Mouse (Mus musculus) heart, adult 2 months (tissue): ENCODE measurements around the gene Fut2. TPM values are rescaled to one million over a fixed set of nuclear protein-coding genes. Genes with fewer than 3 reads are reported as not detected.

Experiments used
- DNase-seq, 2 experiments: peaks; one replicate each; pipeline ENCODE4 v3.0.0; 2021
- H3K27ac ChIP-seq: fragments of 200-600 bp; 2 replicates; pipeline ENCODE4 v1.8.1; 2022
- H3K27me3 ChIP-seq: fragments of 200-500 bp; 2 replicates; pipeline ENCODE4 v1.6.1; 2012; ENCODE audit warnings: mild to moderate bottlenecking, low read length, inconsistent platforms, mixed read lengths; ENCODE audit not compliant: control insufficient read depth, insufficient read depth
- H3K36me3 ChIP-seq: fragments of 200-500 bp; 2 replicates; pipeline ENCODE4 v1.6.1; 2012; ENCODE audit warnings: low read length, inconsistent platforms; ENCODE audit not compliant: control insufficient read depth, insufficient read depth
- H3K4me1 ChIP-seq: fragments of 200-500 bp; 2 replicates; pipeline ENCODE4 v1.6.1; 2011; ENCODE audit warnings: low read length; ENCODE audit not compliant: control insufficient read depth, insufficient read depth
- H3K4me3 ChIP-seq: fragments of 200-600 bp; 2 replicates; pipeline ENCODE4 v1.8.1; 2022
- H3K79me2 ChIP-seq: fragments of 200-500 bp; replicated peaks from 2 replicates; pipeline ENCODE4 v1.6.1; 2012; ENCODE audit warnings: mild to moderate bottlenecking, inconsistent platforms, low read length, moderate library complexity, mixed read lengths; ENCODE audit not compliant: control insufficient read depth, insufficient read depth
- H3K9ac ChIP-seq: fragments of 200-500 bp; 2 replicates; pipeline ENCODE4 v1.6.1; 2012; ENCODE audit warnings: low read depth, mild to moderate bottlenecking, control low read depth, inconsistent platforms, low read length, mixed read lengths
- CTCF ChIP-seq: fragments of 200-600 bp; IDR thresholded peaks from 2 replicates; pipeline ENCODE4 v1.8.1; 2022; ENCODE audit warnings: antibody characterized with exemption, mild to moderate bottlenecking, moderate library complexity
- EP300 ChIP-seq: fragments of 200-500 bp; IDR thresholded peaks from 2 replicates; pipeline ENCODE4 v1.6.1; 2011; ENCODE audit warnings: low read depth, low read length, control low read depth; ENCODE audit not compliant: insufficient read depth
- POLR2A ChIP-seq: fragments of 200-500 bp; IDR thresholded peaks from 2 replicates; pipeline ENCODE4 v1.6.1; 2011; ENCODE audit warnings: mild to moderate bottlenecking, low read depth, low read length, control low read depth; ENCODE audit not compliant: insufficient read depth
- WGBS: fragments of 180-500 bp; shearing (Covaris S2); methylation state at CpG from one replicate; pipeline ENCODE4 v1.1.7; 2018; 5-methylcytosine and 5-hydroxymethylcytosine counted together
- intact Hi-C: fragments of 180-260 bp; cut with DNase I; formaldehyde crosslinking; loops from one replicate; pipeline ENCODE4 v1.15.1; 2025
- polyA plus RNA-seq: library from polyadenylated mRNA; depleted of rRNA; stranded (reverse); fragments of >200 nt; gene quantifications from 2 replicates; pipeline ENCODE4 v1.2.3, GENCODE M21; 2012; rRNA removed
- total RNA-seq, 2 experiments: library from RNA; stranded (reverse); gene quantifications; 2 replicates each; pipeline ENCODE4 v1.2.3; 2021

The Fut2 gene
- total and polyA plus RNA-seq, 3 experiments, result 0.50 to 1.1 (median 0.60) TPM

DNA sequence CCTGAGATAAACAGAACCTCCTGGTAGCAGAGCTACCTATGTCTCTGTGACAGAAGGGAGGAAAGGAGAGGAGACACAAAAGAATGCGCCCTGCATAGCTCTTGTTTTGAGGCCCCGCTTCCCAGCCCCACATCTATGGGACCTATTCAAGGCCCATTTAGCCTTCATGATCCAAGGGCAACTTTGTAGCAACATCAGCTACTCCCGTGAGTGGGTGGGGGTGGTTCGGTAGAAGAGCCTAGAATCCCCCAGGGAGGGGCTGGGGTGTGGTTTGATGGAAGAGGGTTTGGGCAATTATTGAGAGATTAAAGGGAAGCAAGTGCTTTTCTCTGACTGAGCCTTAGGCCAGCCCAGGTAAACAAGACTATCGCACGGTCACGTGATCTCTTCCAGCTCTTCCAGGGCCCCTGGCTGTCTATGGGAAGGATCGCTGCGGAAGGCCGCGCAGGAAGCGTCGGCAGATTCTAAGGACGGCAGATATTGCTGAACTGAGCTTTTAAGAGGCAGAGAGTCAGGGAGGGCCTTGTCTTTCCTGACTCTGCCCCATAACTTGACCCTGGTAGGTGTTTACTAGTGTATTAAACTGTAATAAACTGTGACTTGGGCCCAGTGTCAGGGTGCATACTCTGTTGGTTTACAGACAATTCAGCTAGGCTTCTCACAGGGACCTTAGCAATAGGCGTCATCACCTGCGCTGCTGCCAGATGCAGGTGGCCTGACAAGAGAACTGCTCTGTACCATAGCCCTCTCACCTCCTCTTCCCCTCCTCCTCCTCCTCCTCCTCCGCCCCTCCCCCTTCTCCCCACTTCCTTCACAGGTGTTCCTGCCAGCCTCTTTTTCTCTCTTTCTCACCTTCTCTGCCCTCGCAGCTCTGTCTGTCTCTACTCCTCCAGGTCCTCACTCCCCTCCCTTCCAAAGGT lies 67.0 kb downstream of the Fut2 start:
- Histone ChIP-seq H3K4me3 (no peak overlapping the region), H3K27ac (no peak overlapping the region), H3K36me3 (no peaks in the 10 kb centered on the region), H3K79me2 (no peaks in the 10 kb centered on the region), H3K9ac (no peak overlapping the region), H3K4me1 (no peaks in the 10 kb centered on the region), H3K27me3 (no peaks in the 10 kb centered on the region)
- intact Hi-C loops, result no loop called here
- TF ChIP-seq POLR2A (no peak), EP300 (no peak), CTCF (no peak)
- WGBS, result 52% methylated on average over 18 of the region's 18 CpGs
- no peak for DNase-seq

Other genes with a start within 250 kb of the Fut2 start
Only the 30 nearest of the 35 such genes appear.
- gene Ftl1, start 206.5 kb downstream of the Fut2 start, total RNA-seq, result 100 to 1,000 TPM; 213 to 308 TPM
- 505 and 903 TPM in 2 replicates for gene Ftl1, start 206.5 kb downstream of the Fut2 start, polyA plus RNA-seq
- gene Bax, start 199.5 kb downstream of the Fut2 start, total RNA-seq, result 10 to 100 TPM; 21.9 to 25.9 TPM
- gene Bax, start 199.5 kb downstream of the Fut2 start, polyA plus RNA-seq, result 46.6 and 47.2 TPM in 2 replicates
- gene Tulp2, start 184.5 kb downstream of the Fut2 start, total RNA-seq, result not detected
- gene Tulp2, start 184.5 kb downstream of the Fut2 start, polyA plus RNA-seq, result 0.20 and 0.27 TPM in 2 replicates
- 1 to 10 TPM; 4.8 to 8.1 TPM for gene Gm45808, start 179.6 kb downstream of the Fut2 start, total RNA-seq
- gene Gm45808, start 179.6 kb downstream of the Fut2 start, polyA plus RNA-seq, result 1.6 and 2.5 TPM in 2 replicates
- gene Dhdh, start 177.6 kb downstream of the Fut2 start, total RNA-seq, result 1 to 10 TPM; 8.2 to 8.9 TPM
- 6.4 and 10.1 TPM in 2 replicates for gene Dhdh, start 177.6 kb downstream of the Fut2 start, polyA plus RNA-seq
- 100 to 1,000 TPM; 132 to 152 TPM for gene Nucb1, start 156.0 kb downstream of the Fut2 start, total RNA-seq
- gene Nucb1, start 156.0 kb downstream of the Fut2 start, polyA plus RNA-seq, result 158 and 177 TPM in 2 replicates
- gene Ppp1r15a, start 140.1 kb downstream of the Fut2 start, total RNA-seq, result 10 to 100 TPM; 27.3 to 29.6 TPM
- 20.9 and 36.0 TPM in 2 replicates for gene Ppp1r15a, start 140.1 kb downstream of the Fut2 start, polyA plus RNA-seq
- 1 to 10 TPM; 2.9 to 3.2 TPM for gene Plekha4, start 140.1 kb downstream of the Fut2 start, total RNA-seq
- gene Plekha4, start 140.1 kb downstream of the Fut2 start, polyA plus RNA-seq, result 6.7 and 7.2 TPM in 2 replicates
- gene Hsd17b14, start 111.5 kb downstream of the Fut2 start, total RNA-seq, result under 1 TPM in 1 of 2 experiments, not detected in 1; 0.76 TPM
- 0.45 and 0.47 TPM in 2 replicates for gene Hsd17b14, start 111.5 kb downstream of the Fut2 start, polyA plus RNA-seq
- 100 to 1,000 TPM; 219 to 306 TPM for gene Bcat2, start 96.2 kb downstream of the Fut2 start, total RNA-seq
- gene Bcat2, start 96.2 kb downstream of the Fut2 start, polyA plus RNA-seq, result 142 and 198 TPM in 2 replicates
- not detected for gene Fgf21, start 50.9 kb downstream of the Fut2 start, total RNA-seq
- not detected in 2 replicates for gene Fgf21, start 50.9 kb downstream of the Fut2 start, polyA plus RNA-seq
- not detected for gene Fut1, start 49.1 kb downstream of the Fut2 start, total RNA-seq
- gene Fut1, start 49.1 kb downstream of the Fut2 start, polyA plus RNA-seq, result 0.25 TPM in 1 of 2 replicates, not detected in the other
- under 1 TPM; 0.26 to 0.27 TPM for gene Izumo1, start 44.6 kb downstream of the Fut2 start, total RNA-seq
- 0.29 and 0.70 TPM in 2 replicates for gene Izumo1, start 44.6 kb downstream of the Fut2 start, polyA plus RNA-seq
- 10 to 100 TPM; 25.0 to 25.5 TPM for gene Rasip1, start 38.9 kb downstream of the Fut2 start, total RNA-seq
- 30.5 and 30.9 TPM in 2 replicates for gene Rasip1, start 38.9 kb downstream of the Fut2 start, polyA plus RNA-seq
- gene Mamstr, start 26.4 kb downstream of the Fut2 start, total RNA-seq, result 1 to 10 TPM; 3.8 to 4.0 TPM
- gene Mamstr, start 26.4 kb downstream of the Fut2 start, polyA plus RNA-seq, result 11.3 and 12.0 TPM in 2 replicates
- gene Ntn5, start 17.6 kb upstream of the Fut2 start, total RNA-seq, result under 1 TPM; 0.18 to 0.26 TPM
- gene Ntn5, start 17.6 kb upstream of the Fut2 start, polyA plus RNA-seq, result 0.47 TPM in 1 of 2 replicates, not detected in the other
- under 1 TPM; 0.16 to 0.25 TPM for gene Sec1, start 28.0 kb upstream of the Fut2 start, total RNA-seq
- gene Sec1, start 28.0 kb upstream of the Fut2 start, polyA plus RNA-seq, result 0.16 and 0.41 TPM in 2 replicates
- gene Car11, start 33.4 kb upstream of the Fut2 start, total RNA-seq, result 1 to 10 TPM; 5.2 to 6.8 TPM
- gene Car11, start 33.4 kb upstream of the Fut2 start, polyA plus RNA-seq, result 10.6 and 14.4 TPM in 2 replicates
- 100 to 1,000 TPM in 1 of 2 experiments, 1 to 10 TPM in 1; 6.4 to 134 TPM for gene Dbp, start 38.7 kb upstream of the Fut2 start, total RNA-seq
- gene Dbp, start 38.7 kb upstream of the Fut2 start, polyA plus RNA-seq, result 49.3 and 93.6 TPM in 2 replicates
- gene Rpl18, start 49.1 kb upstream of the Fut2 start, total RNA-seq, result 100 to 1,000 TPM; 496 to 617 TPM
- 580 and 697 TPM in 2 replicates for gene Rpl18, start 49.1 kb upstream of the Fut2 start, polyA plus RNA-seq
- 10 to 100 TPM; 15.9 to 18.2 TPM for gene Sphk2, start 51.6 kb upstream of the Fut2 start, total RNA-seq
- gene Sphk2, start 51.6 kb upstream of the Fut2 start, polyA plus RNA-seq, result 24.1 and 24.9 TPM in 2 replicates
- gene Fam83e, start 54.8 kb upstream of the Fut2 start, total RNA-seq, result under 1 TPM; 0.13 to 0.34 TPM
- gene Fam83e, start 54.8 kb upstream of the Fut2 start, polyA plus RNA-seq, result 0.64 and 1.1 TPM in 2 replicates
- not detected for gene Spaca4, start 59.4 kb upstream of the Fut2 start, total RNA-seq
- not detected in 2 replicates for gene Spaca4, start 59.4 kb upstream of the Fut2 start, polyA plus RNA-seq
- gene Lmtk3, start 117.3 kb upstream of the Fut2 start, total RNA-seq, result under 1 TPM in 1 of 2 experiments, not detected in 1; 0.14 TPM
- 0.18 and 0.67 TPM in 2 replicates for gene Lmtk3, start 117.3 kb upstream of the Fut2 start, polyA plus RNA-seq
- not detected for gene Sult2b1, start 118.3 kb upstream of the Fut2 start, total RNA-seq
- gene Sult2b1, start 118.3 kb upstream of the Fut2 start, polyA plus RNA-seq, result 0.08 TPM in 1 of 2 replicates, not detected in the other
- gene Cyth2, start 148.2 kb upstream of the Fut2 start, total RNA-seq, result 10 to 100 TPM; 59.1 to 61.9 TPM
- gene Cyth2, start 148.2 kb upstream of the Fut2 start, polyA plus RNA-seq, result 27.3 and 33.0 TPM in 2 replicates
- gene Kcnj14, start 158.4 kb upstream of the Fut2 start, total RNA-seq, result under 1 TPM; 0.66 to 0.89 TPM
- gene Kcnj14, start 158.4 kb upstream of the Fut2 start, polyA plus RNA-seq, result 0.78 and 35.7 TPM in 2 replicates
- gene Grwd1, start 164.6 kb upstream of the Fut2 start, total RNA-seq, result 10 to 100 TPM; 11.8 to 13.1 TPM
- 9.1 and 9.4 TPM in 2 replicates for gene Grwd1, start 164.6 kb upstream of the Fut2 start, polyA plus RNA-seq
- gene Kdelr1, start 206.4 kb upstream of the Fut2 start, total RNA-seq, result 100 to 1,000 TPM; 107 to 126 TPM
- 254 and 344 TPM in 2 replicates for gene Kdelr1, start 206.4 kb upstream of the Fut2 start, polyA plus RNA-seq
- gene Grin2d, start 212.0 kb upstream of the Fut2 start, total RNA-seq, result under 1 TPM; 0.31 to 0.43 TPM
- gene Grin2d, start 212.0 kb upstream of the Fut2 start, polyA plus RNA-seq, result 0.56 and 0.92 TPM in 2 replicates